Mouse (Mus musculus): ENCODE data around the gene Gm13043.
"Not testable (repeated sequence)": the region's sequence is repeated elsewhere in the genome, so short reads cannot be mapped to it uniquely, and the experiment has no call there.

Gm13043 gene

GRCm38 (mm10) chr4:143511043-143511442, at the start of gene Gm13043:
Gm13043 (plus strand) TSS chr4:143511343.
- DNase-seq: no peak

DNA sequence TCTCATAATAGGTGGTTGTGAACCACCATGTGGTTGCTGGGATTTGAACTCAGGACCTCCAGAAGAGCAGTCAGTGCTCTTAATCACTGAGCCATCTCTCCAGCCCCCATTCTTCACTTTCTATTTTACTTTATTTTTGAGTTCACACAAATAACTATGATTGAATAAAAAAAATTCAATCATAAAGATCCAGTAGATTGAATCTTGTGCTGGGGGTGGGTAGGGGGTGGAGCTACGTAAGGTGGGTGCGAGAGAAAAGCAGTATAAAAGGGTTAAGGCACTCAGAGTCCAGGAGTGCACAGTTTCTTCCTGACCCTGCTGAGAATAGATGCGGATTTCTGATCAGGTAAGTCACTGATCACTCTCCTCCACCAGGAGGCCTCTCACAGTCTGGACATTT, 24.5 kb downstream of the Gm13043 start, which contains the start of gene Gm13040:
TSS of gene Gm13040 (plus strand) at position 301 of the 400 bp plus-strand sequence.
- DNase-seq: not testable (repeated sequence)

GRCm38 (mm10) chr4:143551400-143551799, 40.3 kb downstream of the Gm13043 start, which contains the start of the genes BC080695 and Gm13057:
BC080695 (plus strand) TSS chr4:143551700.
Gm13057 (plus strand) TSS chr4:143551709.
- not testable (repeated sequence) for DNase-seq
